Mouse (Mus musculus) cerebellum, adult 2 months (tissue): Measurements from ENCODE around the gene Pde10a.

Experiments used
- CTCF ChIP-seq: fragments of 200-500 bp; IDR thresholded peaks from 2 replicates; pipeline ENCODE4 v1.5.1; 2011; ENCODE audit warnings: low read depth, mild to moderate bottlenecking, control low read depth, low read length, moderate library complexity, borderline replicate concordance; ENCODE audit not compliant: insufficient read depth
- POLR2A ChIP-seq: fragments of 200-500 bp; IDR thresholded peaks from 2 replicates; pipeline ENCODE4 v1.6.1; 2011; ENCODE audit warnings: low read length, control low read depth, borderline replicate concordance; ENCODE audit not compliant: insufficient read depth

GRCm38 (mm10) chr17:8871997-8872593 lies 346.9 kb downstream of the Pde10a start:
- TF ChIP-seq CTCF: no peak
- TF ChIP-seq POLR2A: no peak
